Mouse (Mus musculus) midbrain, embryonic 10.5 days (tissue): ENCODE measurements around the gene Gm13691. TPM values are rescaled to one million over a fixed set of nuclear protein-coding genes. Genes with fewer than 3 reads are reported as not detected.

Experiments used
- polyA plus RNA-seq: library from polyadenylated mRNA; unstranded; fragments of >200 nt; fragmentation: Nextera tagmentation; extraction: Ambion mirVana; gene quantifications from 2 replicates; pipeline ENCODE4 v1.2.1, GENCODE M21; 2016

Gene Gm13691
- polyA plus RNA-seq, 1 experiment from 2014 or later, result not detected

Other genes with a start within 250 kb of the Gm13691 start
- gene Fam171b, start 177.9 kb upstream of the Gm13691 start, polyA plus RNA-seq, result 24.3 and 32.6 TPM in 2 replicates
- not detected in 2 replicates for gene Zswim2, start 49.3 kb upstream of the Gm13691 start, polyA plus RNA-seq
- gene Gm13698, start 34.9 kb upstream of the Gm13691 start, polyA plus RNA-seq, result not detected in 2 replicates
- gene Gm13693, start 29.1 kb upstream of the Gm13691 start, polyA plus RNA-seq, result not detected in 2 replicates
- gene Gm13695, start 23.2 kb upstream of the Gm13691 start, polyA plus RNA-seq, result not detected in 2 replicates
- not detected in 2 replicates for gene Gm13696, start 17.4 kb upstream of the Gm13691 start, polyA plus RNA-seq
- not detected in 2 replicates for gene Gm13694, start 11.6 kb upstream of the Gm13691 start, polyA plus RNA-seq
- not detected in 2 replicates for gene Gm13697, start 5.8 kb upstream of the Gm13691 start, polyA plus RNA-seq